Mouse (Mus musculus): Measurements from ENCODE around the gene Itgb7. TPM values are rescaled to one million over a fixed set of nuclear protein-coding genes. Genes with fewer than 3 reads are reported as not detected.

The Itgb7 gene
- total RNA-seq (2021) = 1 to 10 TPM; 1.8 to 2.2 TPM

GRCm38 (mm10) chr15:102231748-102232147 is at the start of gene Itgb7:
Gene Itgb7, minus strand, starts transcription at chr15:102231944.
- DNase-seq = no peak

DNA sequence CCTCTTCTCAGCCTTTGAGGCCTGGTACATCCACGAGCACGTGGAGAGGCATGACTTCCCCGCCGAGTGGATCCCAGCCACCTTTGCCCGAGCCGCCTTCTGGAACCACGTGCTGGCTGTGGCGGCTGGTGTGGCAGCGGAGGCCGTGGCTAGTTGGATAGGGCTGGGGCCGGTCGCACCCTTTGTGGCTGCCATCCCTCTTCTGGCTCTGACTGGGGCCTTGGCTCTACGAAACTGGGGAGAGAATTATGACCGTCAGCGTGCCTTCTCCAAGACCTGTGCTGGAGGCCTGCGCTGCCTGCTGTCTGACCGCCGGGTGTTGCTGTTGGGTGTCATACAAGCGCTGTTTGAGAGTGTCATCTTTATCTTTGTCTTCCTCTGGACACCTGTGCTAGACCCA is 48.9 kb upstream of the Itgb7 start:
- DNase-seq = no peak

GRCm38 (mm10) chr15:102279783-102280520 is 48.2 kb upstream of the Itgb7 start:
- DNase-seq = no peak

GRCm38 (mm10) chr15:102279092-102279782 is 47.5 kb upstream of the Itgb7 start, which contains the start of gene Mfsd5:
Gene Mfsd5, plus strand, starts transcription at chr15:102279454.
- DNase-seq = peak; percentile 82 to 85

DNA sequence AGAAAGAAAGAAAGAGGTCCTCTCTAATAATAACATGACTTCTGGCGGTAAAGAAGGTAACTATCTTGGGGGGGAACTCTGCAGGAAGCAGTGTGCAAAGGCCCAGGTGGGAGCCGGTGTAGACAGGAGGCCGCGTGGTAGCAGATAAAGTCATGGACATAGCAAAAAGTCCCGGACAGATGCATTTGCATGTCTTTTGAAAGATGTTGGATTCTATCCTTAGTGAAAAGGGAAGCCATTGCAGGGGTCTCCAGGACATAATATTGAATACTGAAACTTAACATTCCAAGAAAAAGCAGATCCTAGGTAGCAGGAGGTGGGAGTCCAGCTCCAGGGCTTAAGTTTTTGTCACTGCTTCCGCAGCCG is 47.0 kb upstream of the Itgb7 start:
- no peak for DNase-seq

DNA sequence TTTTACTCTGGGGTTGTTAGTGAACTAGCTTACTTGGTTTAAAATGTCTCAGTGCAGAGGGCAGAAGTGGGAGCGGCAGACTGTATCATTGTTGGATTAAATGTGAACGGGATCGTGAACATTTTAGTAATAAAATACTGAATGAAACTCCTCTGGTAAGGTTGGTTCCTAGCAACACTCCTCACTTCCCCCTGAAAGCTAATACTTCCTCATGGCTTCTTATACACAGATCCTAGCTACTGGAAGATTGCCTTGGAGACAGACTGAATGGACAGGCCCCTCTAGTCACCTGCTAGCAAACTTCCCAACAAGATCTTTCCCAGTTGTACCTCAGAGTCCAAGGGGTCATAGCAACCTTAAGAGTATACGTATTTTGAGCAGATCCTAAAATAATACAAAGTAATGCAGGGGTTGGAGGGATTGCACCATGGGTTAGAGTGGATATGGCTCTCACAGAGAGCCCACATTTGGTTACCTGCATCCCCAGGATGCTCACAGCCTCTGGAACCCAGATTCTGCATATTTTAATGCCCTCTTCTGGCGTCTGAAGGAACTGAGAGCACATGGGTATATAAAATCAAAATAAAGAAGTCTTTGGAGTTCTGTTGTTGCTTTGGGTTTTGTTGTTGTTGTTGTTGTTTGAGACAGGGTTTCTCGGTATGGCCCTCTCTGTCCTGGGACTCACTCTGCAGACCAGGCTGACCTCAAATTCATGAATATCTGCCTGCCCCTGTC is 42.4 kb upstream of the Itgb7 start:
- DNase-seq = no peak

DNA sequence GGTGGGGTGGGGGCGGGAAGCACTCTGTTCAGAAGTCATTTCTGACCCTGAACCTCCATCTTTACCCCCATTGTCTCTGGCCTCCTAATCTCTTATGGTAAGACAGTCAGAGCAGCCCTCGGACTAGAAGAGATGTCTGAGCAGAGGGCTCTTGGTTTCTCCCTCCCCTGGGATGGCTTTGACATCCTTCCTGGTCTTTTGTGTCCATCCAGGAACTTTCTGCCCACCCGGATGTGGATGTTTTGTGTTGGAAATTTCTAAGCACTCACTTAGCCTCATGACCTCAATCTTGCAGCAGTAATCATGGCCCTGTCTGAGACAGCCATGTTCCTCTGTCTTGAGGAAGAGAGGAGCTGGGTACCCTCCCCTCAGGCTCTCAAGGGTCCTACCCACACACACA is 39.7 kb upstream of the Itgb7 start:
- DNase-seq = no peak

GRCm38 (mm10) chr15:102270274-102270960 is 38.7 kb upstream of the Itgb7 start, which contains the start of gene Gm9918:
Gene Gm9918, plus strand, starts transcription at chr15:102270563.
- DNase-seq = no peak

GRCm38 (mm10) chr15:102265548-102265947 is 33.8 kb upstream of the Itgb7 start:
- DNase-seq = no peak

DNA sequence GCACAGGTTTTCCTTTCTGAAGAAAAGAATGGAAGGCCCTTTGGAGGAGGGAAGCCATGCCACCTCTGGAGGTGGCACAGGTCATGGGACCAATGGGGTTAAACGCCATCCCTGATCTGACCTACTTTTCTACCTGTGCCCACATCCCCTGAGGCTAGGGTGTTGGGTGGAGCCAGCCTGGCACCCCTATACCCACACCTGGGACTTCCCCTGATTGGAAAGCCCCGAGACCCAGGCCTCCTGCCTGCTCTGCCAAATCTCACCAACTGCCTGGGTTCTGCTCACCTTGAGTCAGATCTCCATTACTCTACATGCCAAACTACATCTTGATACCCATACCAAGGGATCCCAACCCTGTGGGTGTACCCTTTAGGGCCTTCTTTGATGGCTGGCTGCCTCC is 31.3 kb upstream of the Itgb7 start:
- no peak for DNase-seq

- DNase-seq = no peak
These were observed 30.8 kb upstream of the Itgb7 start for GRCm38 (mm10) chr15:102262582-102262981.

GRCm38 (mm10) chr15:102258581-102259253 is 27.0 kb upstream of the Itgb7 start:
- no peak for DNase-seq

GRCm38 (mm10) chr15:102258076-102258470 is 26.3 kb upstream of the Itgb7 start:
- no peak for DNase-seq

- peak in 1 of 2 experiments; percentile 37 for DNase-seq
These were observed 25.7 kb upstream of the Itgb7 start, which contains the start of gene Rarg for GRCm38 (mm10) chr15:102257202-102258075. Gene Rarg, minus strand, starts transcription at chr15:102257517.

- DNase-seq = no peak
These were observed 24.9 kb upstream of the Itgb7 start for GRCm38 (mm10) chr15:102256431-102257201.

DNA sequence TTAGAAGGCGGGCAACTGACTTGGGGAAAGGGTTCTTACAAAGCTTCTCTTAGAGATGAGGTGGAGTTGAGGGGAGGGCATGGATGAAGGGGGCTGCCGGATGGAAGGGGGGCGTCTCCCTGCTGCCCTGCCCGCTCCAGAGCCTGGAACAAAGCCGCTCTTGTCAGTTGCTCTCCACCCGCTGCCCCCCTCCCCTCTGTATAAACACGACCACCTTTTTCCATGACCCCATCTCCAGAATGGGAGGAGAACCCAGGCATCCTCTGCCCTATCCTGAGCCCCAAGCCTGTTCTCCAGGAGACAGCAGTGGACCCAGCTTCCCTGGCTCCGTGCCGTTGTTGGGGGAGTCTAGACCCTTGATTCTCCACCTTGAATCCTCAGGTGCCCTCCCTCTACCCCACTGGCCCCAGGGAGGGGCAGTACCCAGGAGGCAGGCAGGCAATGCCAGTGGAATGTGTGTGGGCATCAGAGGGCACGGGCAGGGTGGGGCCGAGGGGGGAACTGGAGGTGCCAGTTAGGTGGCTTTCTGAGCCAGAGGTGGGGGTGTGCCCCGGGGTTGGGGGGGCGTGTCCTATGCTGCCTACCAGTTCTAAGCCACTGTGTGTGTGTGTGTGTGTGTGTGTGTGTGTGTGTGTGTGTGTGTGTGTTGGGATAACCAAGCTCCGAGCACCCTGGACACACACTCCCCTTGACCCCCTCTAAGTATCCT is 24.0 kb upstream of the Itgb7 start:
- no peak for DNase-seq

DNA sequence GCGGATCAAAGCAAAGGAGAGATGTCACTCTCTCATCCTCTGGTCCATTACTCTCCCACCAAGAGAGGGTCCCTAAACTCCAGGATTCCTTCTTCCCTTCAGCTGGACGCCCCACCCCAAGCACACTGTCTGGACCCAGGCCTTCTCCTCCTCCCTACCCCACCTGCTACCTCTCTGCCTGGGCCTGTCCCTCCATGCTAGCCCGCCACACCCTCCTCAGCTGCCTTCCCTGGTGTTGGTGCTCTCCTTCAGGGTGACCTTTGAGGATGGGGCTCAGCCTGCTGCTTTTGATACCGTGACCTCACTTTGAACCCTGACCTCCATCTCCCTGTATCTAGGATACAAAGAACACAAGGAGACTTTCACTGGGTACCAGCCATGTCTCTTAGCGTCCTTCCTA is 18.8 kb upstream of the Itgb7 start:
- no peak for DNase-seq

GRCm38 (mm10) chr15:102249967-102250366 is 18.2 kb upstream of the Itgb7 start:
- no peak for DNase-seq

DNA sequence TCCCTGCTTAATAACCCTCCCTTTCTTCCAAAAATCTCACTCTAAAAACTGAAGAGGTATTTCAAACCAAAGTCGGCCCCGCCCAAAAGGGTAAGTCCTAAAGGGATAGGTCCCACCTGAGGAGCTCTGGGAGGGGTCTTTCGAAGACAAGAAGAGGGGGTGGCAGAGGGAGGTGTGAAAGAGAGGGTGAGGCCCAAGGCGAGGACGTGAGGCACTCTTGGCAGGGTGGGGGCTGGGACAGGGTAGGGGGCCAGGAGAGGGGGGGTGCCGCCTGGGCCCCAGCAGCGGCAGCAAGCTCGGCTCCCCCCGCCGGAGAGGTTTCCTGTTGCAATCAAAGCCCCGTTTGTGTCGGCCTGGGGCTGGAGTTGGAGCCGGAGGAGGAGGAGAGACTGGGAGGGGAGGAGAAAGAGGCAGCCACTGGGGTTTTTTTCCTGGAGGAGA is 17.5 kb upstream of the Itgb7 start:
- DNase-seq = no peak
